Mouse (Mus musculus) lung, postnatal 10 days (tissue): ENCODE measurements at regions not wholly inside any gene's neighbourhood (a gene's known extent, or its start where the extent isn't known, plus 50 kb on each side); places are given as distances from the start of the nearest gene placed in this dataset.

ENCODE experiments used
- DNase-seq: peaks from one replicate; pipeline ENCODE4 v3.0.0; 2021

DNA sequence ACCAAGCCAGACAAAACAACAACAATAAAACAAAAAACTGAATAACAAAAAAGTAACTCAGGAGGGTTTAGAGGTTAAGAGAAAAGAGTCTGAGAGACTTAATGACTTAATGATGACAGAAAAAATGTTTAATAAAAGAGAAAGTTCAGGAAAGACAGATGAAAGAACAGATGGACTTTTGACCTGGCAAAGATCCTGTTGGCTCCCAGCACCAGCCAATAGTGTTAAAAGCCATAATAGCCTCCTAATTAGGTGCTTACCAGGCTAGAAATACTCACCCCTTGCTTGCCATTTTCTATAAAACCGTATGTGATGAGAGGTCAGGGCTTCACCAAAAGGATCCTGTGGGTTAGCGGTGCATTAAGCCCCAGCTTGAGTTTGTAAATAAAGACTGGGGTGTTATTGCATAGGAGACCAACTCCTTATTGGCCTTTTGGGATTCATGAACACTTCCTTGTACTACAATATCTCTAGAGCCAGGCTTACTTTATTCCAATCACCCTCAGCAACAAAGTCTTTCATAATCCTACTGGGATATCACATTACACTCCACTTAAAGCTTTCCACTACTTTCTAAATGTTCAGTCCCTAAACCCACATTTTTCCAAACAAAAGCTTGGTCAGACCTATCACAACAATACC lies 282.1 kb upstream of the Rasa1 start:
- DNase-seq = no peak

DNA sequence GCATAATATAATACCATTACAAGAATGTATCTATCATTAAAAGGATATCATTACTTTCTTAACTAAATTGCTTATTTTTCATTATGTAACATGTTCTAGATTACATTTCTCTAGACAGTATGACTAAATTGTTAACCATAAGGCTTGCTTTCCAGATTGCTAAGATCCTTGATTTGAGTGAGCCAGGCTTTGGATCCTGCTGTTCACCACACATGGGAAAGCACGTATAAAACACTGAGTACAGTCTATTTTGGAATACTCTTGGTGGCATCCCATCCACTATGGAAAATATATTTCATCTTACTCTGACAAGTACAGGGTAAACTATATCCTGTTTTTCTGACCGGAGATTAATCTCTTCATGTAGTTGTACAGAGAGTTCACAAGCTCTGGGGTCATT lies 268.9 kb upstream of the Rasa1 start:
- DNase-seq = no peak

DNA sequence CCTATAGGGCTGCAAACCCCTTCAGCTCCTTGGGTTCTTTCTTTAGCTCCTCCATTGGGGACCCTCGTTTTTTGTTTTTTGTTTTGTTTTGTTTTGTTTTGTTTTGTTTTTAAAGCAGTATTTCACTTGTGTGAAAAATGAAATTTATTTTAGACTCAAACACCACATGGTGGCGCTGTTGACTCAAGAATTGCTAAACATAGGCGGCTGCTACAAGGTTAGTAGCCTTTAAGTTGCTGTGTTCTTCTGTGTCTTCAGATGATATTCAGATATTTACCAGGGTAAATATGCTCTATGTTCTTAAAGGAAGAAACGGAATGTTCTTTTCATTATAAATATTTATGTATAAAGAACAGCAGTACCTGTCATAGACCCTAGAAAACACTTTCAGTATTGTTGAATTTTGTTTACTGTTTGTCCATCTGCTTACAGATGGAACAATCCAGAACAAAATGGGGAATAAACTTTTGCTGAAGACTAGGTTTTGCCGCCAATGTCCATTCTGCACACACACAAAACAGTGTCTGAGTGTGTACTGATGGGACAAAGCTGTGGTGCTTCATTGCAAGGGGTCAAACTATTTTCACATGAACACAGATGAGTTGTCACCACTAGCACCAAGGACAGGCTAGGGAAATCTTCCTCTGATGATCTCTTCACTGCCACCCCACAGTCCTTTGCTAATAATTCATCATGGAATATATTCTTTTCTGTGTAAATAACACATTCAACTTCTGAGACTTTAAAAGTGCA lies 267.3 kb upstream of the Rasa1 start:
- DNase-seq = peak; percentile 64

DNA sequence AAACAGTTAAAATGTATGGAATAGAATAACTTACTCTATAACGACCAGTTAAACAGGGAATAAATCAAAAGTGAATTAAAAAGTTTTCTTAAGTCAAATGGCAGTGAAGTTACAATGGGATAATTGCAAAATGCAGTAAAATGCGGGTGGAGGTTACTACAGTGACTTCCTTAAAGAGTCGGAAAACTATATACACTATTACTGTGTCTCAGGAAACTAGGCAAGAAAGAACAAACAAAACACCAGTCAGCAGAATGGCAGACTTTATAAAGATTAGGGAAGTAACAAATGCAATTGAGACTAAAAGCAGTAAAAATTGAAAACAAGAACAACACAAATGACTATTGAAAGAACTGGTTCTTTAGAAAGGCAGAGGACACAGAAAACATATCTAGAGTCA lies 264.1 kb upstream of the Rasa1 start:
- DNase-seq = no peak

DNA sequence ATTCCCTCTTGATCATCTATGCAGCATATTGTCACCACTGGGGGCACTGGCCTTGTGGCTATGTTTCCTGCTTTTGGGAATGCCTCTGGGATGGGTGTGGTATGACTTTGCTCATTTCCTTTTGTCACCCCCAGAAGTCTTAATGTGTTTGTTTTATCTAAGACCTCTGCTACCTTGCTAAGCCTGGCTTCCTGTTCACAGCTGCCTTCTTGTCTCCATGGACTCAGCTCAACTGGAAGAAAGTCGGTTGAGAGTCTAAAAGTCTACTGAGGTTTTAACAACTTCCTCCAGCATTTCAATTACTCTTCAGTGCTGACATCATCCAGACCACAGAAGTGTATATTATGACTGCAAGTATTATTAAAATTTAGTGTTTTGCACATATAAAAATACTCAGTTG lies 220.7 kb upstream of the Rasa1 start:
- no peak for DNase-seq

DNA sequence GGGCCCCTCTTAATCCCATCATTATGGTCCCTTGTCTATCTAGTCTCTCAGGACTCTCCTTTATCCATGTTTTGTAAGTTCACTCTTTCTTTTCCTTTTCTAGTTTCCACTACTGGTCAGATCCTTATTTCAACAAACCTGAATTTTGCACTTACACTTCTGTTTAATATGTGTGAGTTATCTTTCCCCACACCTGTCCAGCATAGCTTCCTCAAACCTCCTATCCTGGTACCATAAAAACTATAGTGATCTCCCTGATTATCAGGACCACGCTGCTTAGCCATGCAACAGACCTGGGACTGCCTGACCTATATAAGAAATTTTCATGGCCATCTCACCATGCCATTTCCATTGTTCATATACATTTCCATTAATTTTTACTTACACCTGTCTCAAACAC lies 219.6 kb upstream of the Rasa1 start:
- DNase-seq = no peak

DNA sequence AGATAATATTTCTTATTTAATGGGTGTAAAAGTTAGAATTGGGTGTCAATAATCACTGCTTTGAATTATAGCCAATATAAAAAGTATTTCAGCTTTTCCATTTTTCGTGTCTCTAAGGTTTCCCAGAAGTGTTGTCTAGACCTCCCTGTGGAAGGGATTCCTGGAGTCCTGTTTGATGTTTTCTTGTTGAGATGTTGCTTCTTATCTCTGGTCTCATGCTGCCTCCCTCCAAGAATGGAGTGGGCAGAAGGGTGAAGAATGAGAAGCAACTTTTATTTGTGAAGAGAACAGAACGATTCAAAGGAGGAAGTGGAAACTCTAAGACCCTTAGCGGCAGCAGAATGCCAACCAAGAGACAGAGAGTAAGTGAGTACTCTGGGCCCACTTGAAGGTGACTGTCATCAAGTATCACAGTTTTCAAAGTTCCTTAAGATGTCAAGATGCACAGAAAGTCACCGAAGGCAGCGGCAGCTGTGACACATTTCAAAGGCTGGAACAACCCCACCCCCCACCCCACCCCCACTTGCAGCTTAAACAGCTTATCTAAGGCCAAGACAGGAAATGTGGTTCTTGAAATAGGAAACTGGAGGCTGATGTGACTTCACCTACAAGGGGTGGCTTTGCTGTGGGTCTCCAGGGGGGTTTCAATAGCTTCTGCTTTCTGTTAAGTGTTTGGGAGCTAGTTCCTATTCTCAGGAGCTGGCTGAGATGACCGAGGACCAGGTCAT lies 218.6 kb upstream of the Rasa1 start:
- DNase-seq = no peak

DNA sequence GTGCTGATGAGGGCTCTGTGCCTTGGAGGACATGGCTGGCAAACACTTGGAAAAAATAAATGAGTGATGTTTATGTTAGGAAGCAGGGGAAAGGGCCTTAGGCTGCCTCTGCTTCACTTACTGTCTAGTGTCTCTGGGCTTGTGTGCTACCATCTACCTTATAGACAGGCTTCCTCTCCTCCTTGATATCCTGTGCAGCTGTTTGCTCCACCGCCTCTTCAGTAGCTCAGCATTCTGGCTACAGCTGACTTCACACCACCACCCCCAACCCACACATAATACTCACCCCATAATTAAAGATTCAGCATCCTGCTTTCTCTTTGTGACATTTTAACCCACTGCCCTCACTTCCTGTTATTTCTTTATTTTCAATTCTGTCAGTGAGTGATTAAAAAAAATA lies 217.9 kb upstream of the Rasa1 start:
- DNase-seq = no peak

DNA sequence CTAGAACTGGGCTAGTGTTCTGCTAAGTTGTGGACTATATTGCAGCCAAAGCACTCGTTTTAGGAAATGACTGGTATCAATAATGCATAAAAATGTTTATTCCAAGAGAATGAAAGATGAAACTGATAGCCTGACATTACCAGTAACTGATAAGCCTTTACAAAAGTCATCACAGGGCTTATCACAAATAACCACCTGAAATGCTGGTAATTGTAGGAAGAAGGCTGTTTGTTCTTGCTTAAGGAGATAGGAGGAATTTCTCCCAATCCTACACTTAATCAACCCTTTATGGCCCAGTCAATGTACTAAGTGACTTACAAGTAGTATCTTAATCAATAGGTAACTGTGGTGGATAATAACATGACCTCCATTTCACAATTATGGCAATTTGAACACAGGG lies 217.1 kb upstream of the Rasa1 start:
- no peak for DNase-seq

DNA sequence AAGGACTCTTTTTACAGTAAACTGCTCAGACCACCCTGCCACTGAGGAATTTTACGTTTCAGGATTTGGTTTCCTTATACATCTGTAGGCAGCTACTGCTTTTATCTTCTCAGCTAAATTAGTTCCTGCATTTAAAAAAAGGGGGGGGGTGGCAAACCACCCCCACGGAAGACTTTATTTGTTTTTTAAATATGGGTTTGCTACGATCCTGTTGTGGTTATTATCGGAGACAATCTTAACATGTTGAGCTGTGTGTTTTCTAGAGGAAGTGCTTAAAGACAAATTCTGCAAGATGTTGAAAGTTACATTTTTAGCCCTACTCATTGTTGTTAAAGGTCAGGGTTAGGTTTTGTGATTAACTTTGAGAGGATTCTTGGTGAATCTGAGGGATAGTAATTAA lies 216.1 kb upstream of the Rasa1 start:
- DNase-seq = no peak

DNA sequence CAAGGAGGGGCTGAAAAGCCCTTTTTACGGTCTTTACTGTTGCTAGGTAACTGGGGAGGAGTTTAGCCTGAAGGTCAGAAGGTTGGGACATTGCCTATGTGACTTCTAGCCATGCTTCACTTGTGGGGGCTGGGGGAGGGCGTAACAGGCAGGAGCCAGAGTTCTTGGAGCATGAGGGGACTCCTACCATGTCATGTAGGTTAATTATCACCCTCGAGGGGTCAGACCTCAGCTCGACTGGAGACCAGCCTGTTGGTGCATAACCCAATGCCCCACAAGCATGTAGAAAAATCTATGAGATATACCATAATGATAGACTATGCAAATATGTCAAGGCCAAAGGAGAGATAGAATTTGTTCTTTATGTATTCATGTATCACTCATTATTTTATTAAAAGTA lies 215.1 kb upstream of the Rasa1 start:
- no peak for DNase-seq

DNA sequence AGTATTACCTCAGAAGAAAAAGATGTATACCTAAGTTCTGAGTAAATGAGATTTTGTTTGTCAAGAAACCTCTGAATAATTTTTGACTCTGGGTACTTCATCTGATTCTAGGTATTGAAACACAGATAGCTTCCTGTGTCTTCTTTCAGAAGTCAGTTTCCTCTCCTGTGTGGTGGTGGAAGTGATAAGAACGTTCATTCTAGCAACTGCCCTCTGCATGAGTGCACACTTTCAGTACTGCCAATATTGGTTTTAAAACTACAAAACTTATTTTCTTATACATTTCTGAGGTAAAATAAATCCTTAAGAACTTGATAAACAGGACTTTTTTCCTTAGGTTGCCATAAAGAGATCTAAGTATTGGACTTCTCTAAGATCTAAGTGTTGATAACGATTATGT lies 209.8 kb upstream of the Rasa1 start:
- no peak for DNase-seq

DNA sequence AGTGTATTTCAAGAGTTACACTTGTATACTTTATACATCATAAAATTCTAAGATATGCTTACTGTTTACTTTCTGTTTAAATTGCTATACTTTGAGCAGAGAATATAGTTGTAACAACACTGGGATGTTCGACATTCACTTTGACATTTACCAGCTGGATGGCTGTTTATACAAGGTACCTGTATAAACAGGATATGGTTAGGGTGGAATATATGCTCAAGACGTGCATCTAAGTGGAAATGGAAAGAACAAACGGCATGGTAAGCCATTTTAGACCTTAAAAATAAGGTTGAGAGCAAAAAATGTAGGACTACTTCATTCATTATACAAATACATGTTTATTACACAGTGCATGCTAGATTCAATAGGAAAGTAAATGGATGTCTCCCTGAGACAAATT lies 195.9 kb upstream of the Rasa1 start:
- no peak for DNase-seq

DNA sequence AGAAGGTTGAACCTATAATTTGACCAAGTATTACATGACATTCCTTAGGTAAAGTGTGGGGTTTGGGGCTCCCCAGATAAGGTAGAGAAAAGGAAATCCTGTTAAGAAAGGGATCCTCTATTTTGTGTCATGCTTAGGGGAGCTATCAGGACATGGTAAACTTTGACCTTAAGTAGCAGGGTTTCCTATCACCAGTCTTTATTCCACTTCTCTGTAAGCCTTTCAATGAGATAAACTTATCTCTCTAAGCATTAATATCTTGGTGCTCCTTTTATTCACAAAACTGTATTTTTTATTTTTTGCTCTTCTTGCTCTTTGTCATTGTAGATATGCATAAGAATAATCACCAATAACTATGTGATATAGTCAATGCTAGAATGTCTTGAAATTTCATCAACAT lies 194.4 kb upstream of the Rasa1 start:
- DNase-seq = no peak

DNA sequence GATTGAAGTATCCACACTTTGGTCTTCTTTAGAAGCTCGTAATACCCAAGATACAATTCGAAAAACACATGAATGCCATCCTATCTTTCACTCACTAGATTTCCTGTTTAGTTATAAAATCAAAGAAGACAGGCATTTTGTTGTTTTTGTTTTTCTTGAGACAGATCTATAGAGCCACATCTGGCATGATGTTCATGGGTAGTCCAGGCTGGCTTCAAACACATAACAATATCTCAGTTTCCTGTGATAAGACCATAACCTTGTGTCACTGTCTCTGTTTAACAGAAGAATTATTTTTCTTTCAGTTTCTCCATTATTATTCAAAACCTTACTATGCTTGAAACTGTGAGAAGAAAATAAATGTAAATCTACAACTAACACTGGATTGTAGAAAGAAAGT lies 190.5 kb upstream of the Rasa1 start:
- no peak for DNase-seq

DNA sequence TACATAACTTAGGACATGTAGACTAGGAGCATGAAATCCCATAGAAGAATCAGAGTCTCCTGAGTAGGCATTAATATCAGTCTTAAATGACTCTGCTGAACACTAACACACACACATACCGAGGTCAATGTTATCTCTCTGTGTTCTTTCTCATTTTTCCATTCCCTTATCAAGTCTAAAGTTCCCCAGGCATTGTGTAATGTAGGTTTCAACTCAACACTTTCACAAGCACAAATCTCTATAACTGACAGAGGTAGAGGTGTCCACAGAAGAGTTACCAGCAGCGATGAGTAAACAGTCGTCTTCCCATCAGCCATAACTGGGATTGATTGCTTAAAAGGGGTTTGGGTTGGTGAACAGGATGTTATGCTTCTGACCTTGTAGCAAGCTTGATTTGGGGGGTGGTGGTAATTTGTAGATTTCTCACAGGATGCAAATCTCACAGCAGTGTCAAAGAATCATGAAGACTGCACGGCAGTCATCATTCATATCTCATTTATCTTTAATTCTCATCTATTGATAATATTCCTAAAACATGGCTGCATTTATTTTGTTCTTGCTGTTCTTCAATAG lies 187.4 kb upstream of the Rasa1 start:
- no peak for DNase-seq

DNA sequence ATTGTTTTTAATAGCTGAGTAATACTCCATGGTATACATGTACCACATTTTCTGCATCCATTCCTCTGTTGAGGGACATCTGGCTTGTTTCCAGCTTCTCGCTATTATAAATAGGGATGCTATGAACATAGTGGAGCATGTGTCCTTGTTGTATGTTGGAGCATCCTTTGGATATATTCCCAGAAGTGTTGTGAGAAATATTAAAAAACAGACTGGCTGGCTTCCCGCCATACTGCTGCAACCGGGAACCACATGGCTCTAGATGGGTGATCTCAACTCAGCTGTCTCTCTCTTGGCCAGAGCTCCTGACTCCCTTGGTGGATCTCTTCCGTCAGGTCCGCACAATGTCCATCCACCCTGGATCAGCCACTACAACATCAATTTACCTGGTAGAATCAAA lies 182.4 kb upstream of the Rasa1 start:
- DNase-seq = no peak

DNA sequence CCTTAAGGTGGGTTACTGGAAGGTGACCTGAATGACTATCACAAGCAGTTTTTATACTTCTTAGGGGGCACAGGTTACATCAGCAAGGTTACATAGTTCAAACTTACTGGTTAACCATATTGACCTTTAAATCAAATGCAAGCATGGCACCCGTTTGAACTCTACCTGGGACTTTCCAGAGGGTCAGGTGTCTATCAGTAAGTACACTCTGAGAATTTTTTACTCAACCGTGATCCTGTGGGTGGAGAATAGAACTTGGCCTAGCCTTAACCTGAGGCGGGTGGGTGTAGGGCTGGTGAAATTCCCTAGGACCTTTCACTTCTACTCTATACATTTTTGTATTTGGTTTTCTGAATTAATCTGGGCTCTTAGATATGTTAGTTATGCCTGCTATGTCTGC lies 170.5 kb upstream of the Rasa1 start:
- no peak for DNase-seq

DNA sequence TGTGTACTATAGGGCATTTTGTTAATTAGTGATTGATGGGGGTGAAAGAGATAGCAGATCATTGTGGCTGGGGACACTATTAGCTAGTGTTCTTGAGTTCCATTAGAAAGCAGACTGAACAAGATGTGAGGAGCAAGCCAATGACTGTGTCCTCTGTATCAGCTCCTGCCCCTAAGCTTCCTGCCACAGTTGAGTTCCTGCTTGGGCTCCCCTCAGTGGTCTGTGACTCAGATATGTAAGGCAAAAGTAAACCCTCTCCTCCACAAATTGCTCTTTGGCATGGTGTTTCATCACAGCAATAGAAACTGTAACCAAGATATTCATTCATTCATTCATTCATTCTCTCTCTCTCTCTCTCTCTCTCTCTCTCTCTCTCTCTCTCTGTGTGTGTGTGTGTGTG lies 169.7 kb upstream of the Rasa1 start:
- no peak for DNase-seq

DNA sequence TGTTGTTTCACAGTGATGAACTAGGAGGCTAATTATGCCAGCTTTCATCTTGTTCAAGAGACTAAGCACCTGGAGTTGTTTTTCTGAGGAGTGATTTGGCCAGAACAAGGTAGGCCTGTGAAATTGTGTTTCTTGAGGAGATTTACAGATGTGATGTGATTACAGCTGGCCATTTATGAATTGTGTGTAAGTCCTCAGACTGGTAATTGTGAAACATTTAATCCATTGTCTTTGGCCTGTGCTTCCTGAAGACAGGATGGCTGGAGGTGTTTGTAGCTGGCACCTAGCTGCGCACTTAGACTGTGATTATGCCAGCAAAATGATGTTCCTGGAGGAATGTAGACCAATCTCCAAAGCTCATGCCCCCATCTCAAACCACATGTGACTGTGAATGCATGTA lies 150.7 kb upstream of the Rasa1 start:
- DNase-seq = no peak

DNA sequence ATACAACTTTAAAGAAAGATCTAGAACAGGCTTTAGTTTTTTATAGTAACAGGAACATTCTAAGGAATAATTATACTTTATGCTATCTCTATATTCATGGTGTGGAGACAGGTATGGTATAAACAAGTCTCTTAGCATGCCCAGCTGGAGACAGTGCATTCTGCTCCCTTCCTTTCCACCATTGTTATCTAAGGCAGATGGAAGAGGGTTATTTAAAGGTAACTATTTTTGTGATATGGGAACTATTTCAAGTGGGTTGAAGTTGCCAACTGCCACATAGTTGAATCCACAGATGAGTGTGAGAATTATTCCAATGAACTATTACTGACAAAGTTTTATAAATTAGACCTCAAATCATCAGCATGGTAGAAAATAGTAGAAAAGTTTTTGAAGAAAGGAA lies 148.9 kb upstream of the Rasa1 start:
- DNase-seq = no peak

DNA sequence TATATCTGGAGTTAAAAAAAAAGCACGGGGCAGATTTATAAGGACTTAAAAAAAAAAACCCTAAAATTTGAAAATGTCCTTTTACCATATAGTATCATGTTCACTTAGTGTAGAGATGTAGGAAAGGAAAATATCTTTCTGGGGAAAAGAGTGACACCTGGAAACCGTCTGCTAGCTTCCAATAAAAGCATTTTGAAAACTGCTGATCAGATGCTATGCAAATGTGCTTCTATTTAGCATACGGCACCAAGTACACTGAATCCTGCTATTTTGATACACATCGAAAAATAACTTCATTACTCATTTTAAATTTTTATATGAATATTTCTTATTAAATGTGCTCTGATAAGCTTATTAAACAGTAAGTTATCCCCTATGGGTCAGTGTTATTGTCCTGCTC lies 148.1 kb upstream of the Rasa1 start:
- DNase-seq = no peak

DNA sequence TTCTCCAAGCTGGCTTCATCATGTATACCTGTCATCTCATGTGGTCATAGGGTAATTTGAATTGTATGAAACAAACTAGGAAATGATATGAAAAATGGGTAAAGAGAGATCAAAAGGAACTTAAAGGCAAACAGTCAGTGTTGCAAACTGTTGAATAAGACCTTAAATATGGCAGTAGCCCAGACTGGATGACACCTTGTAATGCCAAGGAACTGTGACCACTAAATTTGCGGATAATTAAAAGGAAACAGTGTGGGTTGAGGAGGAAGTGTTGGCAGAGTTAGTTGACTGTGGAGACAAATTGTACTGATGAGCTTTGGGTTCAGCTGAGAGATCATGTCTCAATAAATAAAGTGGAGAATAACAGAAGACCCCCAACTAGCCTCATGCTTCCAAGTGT lies 147.3 kb upstream of the Rasa1 start:
- DNase-seq = no peak

DNA sequence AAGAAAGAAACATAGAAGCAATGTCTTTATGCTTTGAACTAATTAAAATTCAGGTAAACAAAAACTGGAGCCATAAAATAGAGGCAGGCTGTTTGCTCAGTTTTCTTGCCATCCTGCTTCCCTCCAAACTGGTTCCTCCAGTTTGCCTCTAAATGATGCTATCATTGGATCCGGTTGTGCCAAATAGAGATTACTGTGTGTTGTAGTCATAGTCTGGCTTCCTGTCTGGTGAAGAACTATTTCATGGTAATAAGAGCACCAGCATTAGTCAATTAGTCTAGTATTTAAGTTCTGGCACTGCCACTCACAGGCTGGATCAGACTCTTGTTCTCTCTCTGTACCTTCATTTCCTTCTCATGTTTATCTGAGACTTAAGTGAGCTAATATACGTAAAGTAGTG lies 141.9 kb upstream of the Rasa1 start:
- no peak for DNase-seq
